Mouse (Mus musculus) erythroblast, embryonic 14.5 days (primary cell): ENCODE data around the gene Ecpas. TPM values are rescaled to one million over a fixed set of nuclear protein-coding genes. Genes with fewer than 3 reads are reported as not detected.

Source experiments
- H3K27me3 ChIP-seq: 2 replicates; pipeline ENCODE4 v1.6.1; 2012; ENCODE audit warnings: inconsistent platforms; ENCODE audit not compliant: control insufficient read depth
- H3K36me3 ChIP-seq: 2 replicates; pipeline ENCODE4 v1.6.1; 2012; ENCODE audit warnings: mild to moderate bottlenecking, inconsistent platforms; ENCODE audit not compliant: control insufficient read depth
- H3K4me1 ChIP-seq: 2 replicates; pipeline ENCODE4 v1.6.1; 2012; ENCODE audit warnings: inconsistent platforms; ENCODE audit not compliant: control insufficient read depth
- H3K4me3 ChIP-seq: replicated peaks from 2 replicates; pipeline ENCODE3; 2012; ENCODE audit warnings: moderate library complexity, mild to moderate bottlenecking, inconsistent platforms
- H3K9me3 ChIP-seq: 2 replicates; pipeline ENCODE4 v1.6.1; 2012; ENCODE audit warnings: low read length, inconsistent platforms, mixed read lengths; ENCODE audit not compliant: control insufficient read depth
- GATA1 ChIP-seq: IDR thresholded peaks from 2 replicates; pipeline ENCODE4 v1.6.1; 2012; ENCODE audit warnings: low read length, inconsistent platforms, mixed read lengths
- TAL1 ChIP-seq: IDR thresholded peaks from 3 replicates; pipeline ENCODE4 v1.6.1; 2012; ENCODE audit warnings: low read length, inconsistent platforms, mixed read lengths
- polyA plus RNA-seq: library from polyadenylated mRNA; stranded (reverse); fragments of >175 nt; gene quantifications from 2 replicates; pipeline ENCODE4 v1.2.3, GENCODE M21; 2012

Gene Ecpas
- polyA plus RNA-seq, 1 experiment, result 0.18 TPM

DNA sequence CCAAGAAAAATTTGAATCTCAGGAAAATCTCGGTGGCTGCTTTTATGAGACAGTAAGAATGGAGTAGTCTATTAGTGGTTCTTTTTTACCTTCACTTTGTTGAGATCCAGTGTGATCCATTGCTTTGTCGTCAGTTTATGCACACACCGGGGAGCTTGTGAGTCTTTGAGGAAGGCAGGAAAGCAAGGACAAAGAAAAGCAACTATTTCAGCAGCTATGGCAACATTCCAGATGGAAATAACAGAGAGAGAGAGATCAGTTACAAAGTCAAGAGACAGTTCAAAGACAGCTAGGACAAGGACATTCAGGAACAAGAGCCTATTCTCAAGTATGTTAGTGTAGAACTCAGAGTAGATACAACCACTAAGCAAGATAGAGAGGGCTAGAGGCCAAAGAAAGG, 23.3 kb upstream of the Ecpas start:
- no peak overlapping the region for H3K4me3 ChIP-seq

DNA sequence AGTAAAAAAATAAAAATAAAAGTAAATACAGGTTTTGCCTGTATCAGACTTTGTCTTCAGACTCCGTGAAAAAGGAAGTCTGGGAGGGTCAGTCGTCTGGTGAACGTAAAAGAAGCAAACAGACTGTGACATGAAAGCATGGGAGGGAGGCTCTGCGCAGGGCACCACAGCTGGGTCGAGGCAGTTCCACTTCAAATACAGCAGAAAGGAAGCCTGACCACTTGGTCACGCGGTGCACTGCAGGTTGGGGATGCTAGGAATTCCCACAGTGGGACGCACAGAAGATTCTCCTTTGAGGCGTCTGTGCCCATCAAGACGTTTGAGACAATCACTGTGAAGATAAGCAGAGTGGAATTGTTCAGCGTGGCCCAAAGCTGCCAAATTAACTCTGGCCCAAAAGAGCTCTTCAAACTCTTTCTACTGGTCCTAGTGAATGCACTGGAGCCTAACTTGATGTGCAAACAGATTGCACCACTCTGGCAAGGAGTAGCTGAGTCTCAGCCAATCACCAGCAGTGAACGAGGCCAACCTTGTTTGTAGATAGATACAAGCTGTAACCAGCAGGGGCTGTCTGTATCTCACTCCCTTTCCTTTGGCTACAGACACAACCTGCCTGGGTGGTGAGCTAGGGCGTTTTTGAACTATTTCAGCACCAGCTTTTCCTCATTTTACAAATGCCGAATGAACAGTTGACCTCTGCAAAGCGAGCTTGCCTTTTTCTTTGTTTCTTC, 22.4 kb upstream of the Ecpas start:
- Histone ChIP-seq H3K4me1 (no peaks in the 10 kb centered on the region; the same call in 1 of the 2 replicates), H3K4me3 (no peak overlapping the region), H3K9me3 (no peaks in the 10 kb centered on the region), H3K27me3 (peaks cover 6% of the 10 kb centered on the region), H3K36me3 (no peaks in the 10 kb centered on the region)
- TF ChIP-seq TAL1, result no peak
- TF ChIP-seq GATA1, result no peak

More for the DNA sequence above, 23.3 kb upstream of the Ecpas start:
- H3K27me3 ChIP-seq, result peaks cover 2% of the 10 kb centered on the region; the same call in 1 of the 2 replicates
- H3K36me3 ChIP-seq, result no peaks in the 10 kb centered on the region
- TF ChIP-seq TAL1, result no peak
- TF ChIP-seq GATA1, result no peak
- no peaks in the 10 kb centered on the region for H3K9me3 ChIP-seq
- H3K4me1 ChIP-seq, result no peaks in the 10 kb centered on the region; the same call in 1 of the 2 replicates

DNA sequence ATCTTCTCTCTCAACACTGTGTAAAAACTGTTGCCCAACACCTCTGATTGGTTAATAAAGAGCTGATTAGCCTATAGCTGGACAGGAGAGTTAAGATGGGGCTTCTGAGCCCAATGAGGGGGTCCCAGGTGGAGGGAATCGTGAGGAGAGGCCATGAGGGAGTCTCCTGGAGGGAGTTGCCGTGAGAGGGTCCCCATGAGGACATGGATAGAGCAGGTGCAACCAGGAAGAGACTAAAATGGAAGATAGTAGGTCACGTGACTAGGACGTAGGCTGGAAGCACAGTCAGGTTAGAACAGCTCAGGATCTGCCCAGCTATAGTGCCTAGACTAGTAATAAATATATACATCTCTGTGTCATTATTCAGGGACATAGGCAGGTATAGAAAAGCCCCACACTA, 21.8 kb upstream of the Ecpas start:
- Histone ChIP-seq H3K4me3 (no peak overlapping the region), H3K9me3 (no peaks in the 10 kb centered on the region), H3K4me1 (no peaks in the 10 kb centered on the region; the same call in 1 of the 2 replicates), H3K36me3 (no peaks in the 10 kb centered on the region), H3K27me3 (peaks cover 6% of the 10 kb centered on the region)
- no peak for TF ChIP-seq TAL1
- no peak for TF ChIP-seq GATA1

DNA sequence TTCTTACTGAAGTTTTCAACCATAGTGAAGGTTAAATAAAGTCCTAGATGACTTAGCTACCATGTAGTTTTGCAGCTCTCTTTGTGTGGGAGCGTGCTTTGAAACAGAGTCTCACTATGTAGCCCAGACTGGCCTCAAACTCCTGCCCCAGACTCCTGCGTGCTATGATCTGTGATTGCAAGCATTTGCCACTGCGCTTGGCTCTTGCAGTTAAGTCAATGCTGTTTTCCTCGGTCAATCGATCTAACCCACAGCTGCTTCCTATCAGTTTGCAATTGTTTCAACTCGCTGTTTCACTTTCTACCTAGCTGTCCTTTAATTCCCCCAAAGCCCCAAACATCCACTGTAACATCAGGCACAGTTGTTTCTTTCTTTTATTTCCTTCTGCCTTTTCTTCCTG, 20.0 kb upstream of the Ecpas start:
- Histone ChIP-seq H3K9me3 (no peaks in the 10 kb centered on the region), H3K4me1 (no peaks in the 10 kb centered on the region; the same call in 1 of the 2 replicates), H3K4me3 (no peak overlapping the region), H3K27me3 (peaks cover 6% of the 10 kb centered on the region), H3K36me3 (no peaks in the 10 kb centered on the region)
- TF ChIP-seq GATA1 (no peak), TAL1 (no peak)

DNA sequence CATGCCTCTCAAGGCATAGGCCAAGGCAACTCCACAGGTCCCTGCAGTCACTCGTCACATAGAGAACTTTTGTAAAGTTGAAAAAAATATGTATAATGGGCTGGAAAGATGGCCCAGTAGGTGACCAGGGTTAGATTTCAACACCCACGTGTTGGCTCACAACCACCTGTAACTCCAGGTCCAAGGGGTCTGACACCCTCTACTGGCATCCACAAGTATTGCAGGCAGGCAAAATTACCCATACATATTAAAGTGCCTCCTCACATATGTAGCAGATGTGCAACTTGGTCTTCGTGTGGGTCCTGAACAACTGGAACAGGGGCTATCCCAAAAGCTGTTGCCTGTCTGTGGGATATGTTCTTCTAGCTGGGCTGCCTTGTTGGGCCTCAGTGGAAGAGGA, 15.1 kb upstream of the Ecpas start:
- no peak for TF ChIP-seq GATA1
- TF ChIP-seq TAL1, result no peak
- H3K4me3 ChIP-seq, result no peak overlapping the region
- no peaks in the 10 kb centered on the region for H3K9me3 ChIP-seq
- H3K27me3 ChIP-seq, result peaks cover 14% of the 10 kb centered on the region
- no peaks in the 10 kb centered on the region for H3K36me3 ChIP-seq
- H3K4me1 ChIP-seq, result no peaks in the 10 kb centered on the region

DNA sequence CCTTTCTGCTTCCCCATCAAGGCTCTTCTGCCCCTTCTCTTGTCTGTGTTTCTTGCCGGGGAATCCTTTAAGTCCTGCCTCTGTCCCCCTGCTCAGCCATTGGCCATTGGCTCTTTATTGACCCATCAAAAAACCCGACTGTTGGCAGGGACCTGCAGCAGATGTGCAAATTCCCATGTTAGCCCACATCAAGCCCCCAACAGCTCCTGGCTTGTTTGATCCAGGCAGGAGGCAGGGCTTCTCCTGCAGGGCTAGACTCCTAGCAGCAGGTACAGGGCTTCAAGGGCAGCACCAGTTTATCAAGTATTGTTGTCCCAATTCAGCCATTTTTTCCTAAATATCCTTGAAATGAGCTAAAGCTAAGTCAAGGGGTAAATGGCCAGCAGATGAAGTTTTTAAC, 13.6 kb upstream of the Ecpas start:
- H3K9me3 ChIP-seq, result no peaks in the 10 kb centered on the region
- H3K36me3 ChIP-seq, result no peaks in the 10 kb centered on the region
- H3K4me1 ChIP-seq, result no peaks in the 10 kb centered on the region
- no peak overlapping the region for H3K4me3 ChIP-seq
- TF ChIP-seq TAL1, result no peak
- TF ChIP-seq GATA1, result no peak
- H3K27me3 ChIP-seq, result peaks cover 14% of the 10 kb centered on the region

DNA sequence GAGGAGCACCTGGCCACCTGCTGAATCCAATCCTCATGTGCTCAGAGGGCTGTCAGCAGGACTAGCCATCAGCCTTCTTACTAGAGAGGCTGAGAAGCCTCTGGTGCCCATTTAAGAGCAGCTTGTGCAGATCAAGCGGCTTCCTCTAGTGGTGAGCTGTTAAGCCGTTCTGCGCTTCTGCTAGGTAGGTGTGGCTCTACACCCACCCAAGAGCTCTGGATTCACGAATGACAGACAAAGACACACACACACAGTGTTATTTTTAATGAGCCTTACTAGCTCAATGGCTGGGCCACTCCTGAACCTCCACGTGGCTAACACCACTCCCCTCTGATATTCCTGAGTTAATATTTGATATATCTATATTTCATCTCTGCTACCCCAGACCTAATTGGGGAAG, 13.1 kb upstream of the Ecpas start:
- Histone ChIP-seq H3K9me3 (no peaks in the 10 kb centered on the region), H3K27me3 (peaks cover 11% of the 10 kb centered on the region), H3K4me1 (no peaks in the 10 kb centered on the region), H3K4me3 (no peak overlapping the region), H3K36me3 (no peaks in the 10 kb centered on the region)
- TF ChIP-seq GATA1 (no peak), TAL1 (no peak)

DNA sequence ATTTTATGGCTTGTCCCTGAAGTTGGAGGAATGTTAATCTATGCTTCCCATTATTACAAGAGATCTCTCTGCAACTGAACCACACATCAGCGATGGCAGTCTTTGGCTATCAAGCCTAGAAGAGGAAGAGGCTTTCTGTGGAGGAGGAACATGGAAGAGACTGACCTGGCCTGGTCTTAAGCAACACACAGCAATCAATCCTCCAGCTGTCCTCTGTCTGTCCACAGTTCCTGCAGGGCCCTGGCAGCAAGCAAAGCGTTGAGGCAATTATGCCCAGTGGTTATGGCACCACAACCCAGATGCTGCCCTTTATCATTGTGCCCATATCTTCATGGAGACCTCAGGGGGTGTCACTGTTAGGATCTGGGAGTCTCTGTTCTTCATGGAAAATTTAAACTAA, 11.4 kb upstream of the Ecpas start:
- H3K4me1 ChIP-seq, result no peaks in the 10 kb centered on the region
- no peaks in the 10 kb centered on the region for H3K9me3 ChIP-seq
- no peak overlapping the region for H3K4me3 ChIP-seq
- peaks cover 13% of the 10 kb centered on the region for H3K27me3 ChIP-seq
- no peak for TF ChIP-seq GATA1
- no peak for TF ChIP-seq TAL1
- H3K36me3 ChIP-seq, result no peaks in the 10 kb centered on the region

GRCm38 (mm10) chr4:58915081-58915826, 2.7 kb upstream of the Ecpas start:
- H3K36me3 ChIP-seq, result no peaks in the 10 kb centered on the region
- H3K4me1 ChIP-seq, result peaks cover 39% of the 10 kb centered on the region
- no peak overlapping the region for H3K4me3 ChIP-seq
- TF ChIP-seq TAL1, result no peak
- no peaks in the 10 kb centered on the region for H3K9me3 ChIP-seq
- peaks cover 4% of the 10 kb centered on the region for H3K27me3 ChIP-seq
